Mouse (Mus musculus) inflammation-experienced regulatory T-cells, adult 16 weeks (primary cell): Measurements from ENCODE around the gene Mup11. TPM values are rescaled to one million over a fixed set of nuclear protein-coding genes. Genes with fewer than 3 reads are reported as not detected.

Source experiments
- polyA plus RNA-seq: library from polyadenylated mRNA; unstranded; fragments of 100-300 nt; shearing (Covaris generic); gene quantifications from one replicate; pipeline ENCODE4 v1.2.1, GENCODE M21; 2017

Mup11 gene
- not detected for polyA plus RNA-seq

GRCm38 (mm10) chr4:60662311-60662710, at the start of gene Mup11:
Mup11 (minus strand) TSS chr4:60662411.

Other genes with a start within 250 kb of the Mup11 start
- gene Mup9, start 240.5 kb downstream of the Mup11 start, polyA plus RNA-seq, result not detected
- gene Mup1, start 160.5 kb downstream of the Mup11 start, polyA plus RNA-seq, result not detected
- gene Mup10, start 80.2 kb downstream of the Mup11 start, polyA plus RNA-seq, result not detected
- not detected for gene Mup12, start 78.9 kb upstream of the Mup11 start, polyA plus RNA-seq
- not detected for gene Mup22, start 159.1 kb upstream of the Mup11 start, polyA plus RNA-seq